Mouse (Mus musculus): ENCODE results near the gene Sh3bgrl2. TPM values are rescaled to one million over a fixed set of nuclear protein-coding genes. Genes with fewer than 3 reads are reported as not detected.
A peak's percentile ranks its signal among the peaks of the same experiment; 100 is the strongest.

The Sh3bgrl2 gene
- polyA plus RNA-seq, 1 experiment = 12.1 TPM

GRCm38 (mm10) chr9:83589680-83590467 is 41.7 kb downstream of the Sh3bgrl2 start:
- H3K27ac ChIP-seq (ENCODE audit: insufficient read depth, low read depth, low read length) = no peak overlapping the region
- no peak overlapping the region for H3K4me3 ChIP-seq (ENCODE audit: insufficient read depth, low read depth, low read length)
- 76% methylated on average over 14 of the region's 14 CpGs for WGBS
- DNase-seq = no peak
- no peaks in the 10 kb centered on the region for H3K36me3 ChIP-seq (ENCODE audit: control insufficient read depth, insufficient read depth, low read length)
- no peaks in the 10 kb centered on the region for H3K27me3 ChIP-seq (replicated peaks; ENCODE audit: control insufficient read depth, insufficient read depth, low read length)
- no peaks in the 10 kb centered on the region for H3K4me1 ChIP-seq (ENCODE audit: control insufficient read depth, insufficient read depth, low read length)
- TF ChIP-seq CTCF (conservative IDR thresholded peaks at IDR 0.05; ENCODE audit: insufficient read depth, insufficient read length, low read depth, low read length) (no peak), POLR2A (IDR thresholded peaks at IDR 0.05; ENCODE audit: low read depth, low read length) (no peak)

- H3K4me1 ChIP-seq (ENCODE audit: control insufficient read depth, insufficient read depth, low read length) = no peaks in the 10 kb centered on the region
- H3K4me3 ChIP-seq (ENCODE audit: insufficient read depth, low read depth, low read length) = no peak overlapping the region
- H3K27me3 ChIP-seq (replicated peaks; ENCODE audit: control insufficient read depth, insufficient read depth, low read length) = no peaks in the 10 kb centered on the region
- H3K27ac ChIP-seq (ENCODE audit: insufficient read depth, low read depth, low read length) = no peak overlapping the region
- no peak for TF ChIP-seq CTCF (conservative IDR thresholded peaks at IDR 0.05; ENCODE audit: insufficient read depth, insufficient read length, low read depth, low read length)
- no peak for TF ChIP-seq POLR2A (IDR thresholded peaks at IDR 0.05; ENCODE audit: low read depth, low read length)
- no peaks in the 10 kb centered on the region for H3K36me3 ChIP-seq (ENCODE audit: control insufficient read depth, insufficient read depth, low read length)
- 93% methylated on average over 10 of the region's 10 CpGs for WGBS
- no peak for DNase-seq
Measured at GRCm38 (mm10) chr9:83591848-83592456, 43.8 kb downstream of the Sh3bgrl2 start.

GRCm38 (mm10) chr9:83593811-83594210 is 45.7 kb downstream of the Sh3bgrl2 start:
- H3K4me1 ChIP-seq (ENCODE audit: control insufficient read depth, insufficient read depth, low read length) = no peaks in the 10 kb centered on the region
- H3K4me3 ChIP-seq (ENCODE audit: insufficient read depth, low read depth, low read length) = no peak overlapping the region
- WGBS = 81% methylated on average over 5 of the region's 5 CpGs
- no peak overlapping the region for H3K27ac ChIP-seq (ENCODE audit: insufficient read depth, low read depth, low read length)
- TF ChIP-seq POLR2A (IDR thresholded peaks at IDR 0.05; ENCODE audit: low read depth, low read length) (no peak), CTCF (conservative IDR thresholded peaks at IDR 0.05; ENCODE audit: insufficient read depth, insufficient read length, low read depth, low read length) (no peak)
- no peaks in the 10 kb centered on the region for H3K27me3 ChIP-seq (replicated peaks; ENCODE audit: control insufficient read depth, insufficient read depth, low read length)
- H3K36me3 ChIP-seq (ENCODE audit: control insufficient read depth, insufficient read depth, low read length) = no peaks in the 10 kb centered on the region
- DNase-seq = no peak

GRCm38 (mm10) chr9:83596132-83596531 is 48.0 kb downstream of the Sh3bgrl2 start:
- WGBS = 95% methylated on average over 6 of the region's 6 CpGs
- Histone ChIP-seq H3K4me3 (ENCODE audit: insufficient read depth, low read depth, low read length) (no peak overlapping the region), H3K27me3 (replicated peaks; ENCODE audit: control insufficient read depth, insufficient read depth, low read length) (no peaks in the 10 kb centered on the region), H3K4me1 (ENCODE audit: control insufficient read depth, insufficient read depth, low read length) (no peaks in the 10 kb centered on the region), H3K27ac (ENCODE audit: insufficient read depth, low read depth, low read length) (no peak overlapping the region), H3K36me3 (ENCODE audit: control insufficient read depth, insufficient read depth, low read length) (no peaks in the 10 kb centered on the region)
- TF ChIP-seq CTCF (conservative IDR thresholded peaks at IDR 0.05; ENCODE audit: insufficient read depth, insufficient read length, low read depth, low read length) = no peak
- no peak for TF ChIP-seq POLR2A (IDR thresholded peaks at IDR 0.05; ENCODE audit: low read depth, low read length)
- no peak for DNase-seq

GRCm38 (mm10) chr9:83596646-83597481 is 48.7 kb downstream of the Sh3bgrl2 start:
- Histone ChIP-seq H3K4me3 (ENCODE audit: insufficient read depth, low read depth, low read length) (no peak overlapping the region), H3K4me1 (ENCODE audit: control insufficient read depth, insufficient read depth, low read length) (no peaks in the 10 kb centered on the region), H3K27ac (ENCODE audit: insufficient read depth, low read depth, low read length) (no peak overlapping the region), H3K27me3 (replicated peaks; ENCODE audit: control insufficient read depth, insufficient read depth, low read length) (no peaks in the 10 kb centered on the region), H3K36me3 (ENCODE audit: control insufficient read depth, insufficient read depth, low read length) (no peaks in the 10 kb centered on the region)
- WGBS = 82% methylated on average over 13 of the region's 13 CpGs
- no peak for TF ChIP-seq CTCF (conservative IDR thresholded peaks at IDR 0.05; ENCODE audit: insufficient read depth, insufficient read length, low read depth, low read length)
- no peak for TF ChIP-seq POLR2A (IDR thresholded peaks at IDR 0.05; ENCODE audit: low read depth, low read length)
- no peak for DNase-seq

- Histone ChIP-seq H3K4me1 (ENCODE audit: control insufficient read depth, insufficient read depth, low read length) (no peaks in the 10 kb centered on the region), H3K27ac (ENCODE audit: insufficient read depth, low read depth, low read length) (no peak overlapping the region), H3K27me3 (replicated peaks; ENCODE audit: control insufficient read depth, insufficient read depth, low read length) (no peaks in the 10 kb centered on the region), H3K36me3 (ENCODE audit: control insufficient read depth, insufficient read depth, low read length) (no peaks in the 10 kb centered on the region), H3K4me3 (ENCODE audit: insufficient read depth, low read depth, low read length) (no peak overlapping the region)
- DNase-seq = no peak
- WGBS = 88% methylated on average over 7 of the region's 7 CpGs
- TF ChIP-seq CTCF (conservative IDR thresholded peaks at IDR 0.05; ENCODE audit: insufficient read depth, insufficient read length, low read depth, low read length) (no peak), POLR2A (IDR thresholded peaks at IDR 0.05; ENCODE audit: low read depth, low read length) (no peak)
Measured at GRCm38 (mm10) chr9:83598047-83598446, 49.9 kb downstream of the Sh3bgrl2 start.

- Histone ChIP-seq H3K4me1 (ENCODE audit: control insufficient read depth, insufficient read depth, low read length) (no peaks in the 10 kb centered on the region), H3K4me3 (ENCODE audit: insufficient read depth, low read depth, low read length) (no peak overlapping the region), H3K27ac (ENCODE audit: insufficient read depth, low read depth, low read length) (no peak overlapping the region), H3K27me3 (replicated peaks; ENCODE audit: control insufficient read depth, insufficient read depth, low read length) (no peaks in the 10 kb centered on the region), H3K36me3 (ENCODE audit: control insufficient read depth, insufficient read depth, low read length) (no peaks in the 10 kb centered on the region)
- DNase-seq = peak; percentile 11
- no peak for TF ChIP-seq POLR2A (IDR thresholded peaks at IDR 0.05; ENCODE audit: low read depth, low read length)
- no peak for TF ChIP-seq CTCF (conservative IDR thresholded peaks at IDR 0.05; ENCODE audit: insufficient read depth, insufficient read length, low read depth, low read length)
- 45% methylated on average over 6 of the region's 6 CpGs for WGBS
Measured at GRCm38 (mm10) chr9:83599505-83599904, 51.4 kb downstream of the Sh3bgrl2 start.
